Comparison of ENCODE assay signal across 11 mouse cellular contexts in genomic region chr17:11972969-11973787, GRCm38 (mm10).
DNase-seq lines count a peak whose midpoint lies in the region; ATAC-seq and TF ChIP-seq lines count a peak whose summit lies in the region.
"Had no signal": no experiment of that assay in that cellular context is flagged by ENCODE, and none has a peak within 500 bp of the region (broad histone marks: within the 10 kb centered on the region; RNA-seq: fewer than 3 reads in every experiment).

No protein-coding gene starts in this region.

- H3K27me3 ChIP-seq in forebrain, postnatal 0 days (ENCODE audit: insufficient read depth, low read length), result no peaks in the 10 kb centered on the region
- H3K27me3 ChIP-seq in forebrain, embryonic 11.5 days (ENCODE audit: control insufficient read depth, insufficient read depth, low read length), result no peaks in the 10 kb centered on the region
- no peaks in the 10 kb centered on the region for H3K27me3 ChIP-seq in midbrain, embryonic 16.5 days (ENCODE audit: control insufficient read depth, insufficient read depth, low read depth, low read length)
- H3K27me3 ChIP-seq in midbrain, embryonic 11.5 days (ENCODE audit: control insufficient read depth, insufficient read depth, low read length), result no peaks in the 10 kb centered on the region

- no peak for TF ChIP-seq CTCF in forebrain, postnatal 0 days (IDR thresholded peaks at IDR 0.05; ENCODE audit: low read depth)

- peak; percentile 53 for DNase-seq in forebrain, postnatal 0 days
- DNase-seq in forebrain, embryonic 11.5 days (ENCODE audit: low spot score), result no peak
- DNase-seq in midbrain, embryonic 11.5 days (ENCODE audit: low spot score, missing footprints), result no peak
- peak; percentile 70 for DNase-seq in cerebellum, adult 9-11 months
- no peak for DNase-seq in heart, adult 9 months (ENCODE audit: low spot score in 2 of 2)
- DNase-seq in gastrocnemius, adult 8-10 months (ENCODE audit: low spot score in 2 of 2), result no peak
- DNase-seq: adrenal gland, adult 2 months; right cerebral cortex, postnatal 4 days had no signal

- H3K4me2 ChIP-seq in forebrain, postnatal 0 days (ENCODE audit: low read depth), result peak overlapping the region; percentile 14; the same call in 1 of the 2 replicates
- H3K4me2 ChIP-seq in forebrain, embryonic 11.5 days (ENCODE audit: low read depth, low read length, severe bottlenecking), result no peak overlapping the region
- H3K4me2 ChIP-seq in midbrain, embryonic 16.5 days (ENCODE audit: low read length), result no peak overlapping the region
- H3K4me2 ChIP-seq in midbrain, embryonic 11.5 days, result no peak overlapping the region

- no peak overlapping the region for H3K4me3 ChIP-seq in forebrain, postnatal 0 days (ENCODE audit: low read depth, low read length)
- H3K4me3 ChIP-seq in forebrain, embryonic 11.5 days (ENCODE audit: low read depth, low read length), result no peak overlapping the region
- no peak overlapping the region for H3K4me3 ChIP-seq in midbrain, embryonic 16.5 days (ENCODE audit: low read depth, low read length)
- H3K4me3 ChIP-seq in midbrain, embryonic 11.5 days (ENCODE audit: low read depth, low read length), result no peak overlapping the region

- H3K9ac ChIP-seq in forebrain, postnatal 0 days, result no peak overlapping the region
- no peak overlapping the region for H3K9ac ChIP-seq in forebrain, embryonic 11.5 days (ENCODE audit: low read length)
- H3K9ac ChIP-seq in midbrain, embryonic 16.5 days (ENCODE audit: low read depth, low read length), result peak overlapping the region; percentile 12; the same call in 1 of the 2 replicates
- no peak overlapping the region for H3K9ac ChIP-seq in midbrain, embryonic 11.5 days (ENCODE audit: low read length)
- H3K9ac ChIP-seq: liver, embryonic 14.5 days had no signal

- no peaks in the 10 kb centered on the region for H3K36me3 ChIP-seq in forebrain, postnatal 0 days (ENCODE audit: insufficient read depth)
- no peaks in the 10 kb centered on the region for H3K36me3 ChIP-seq in forebrain, embryonic 11.5 days (ENCODE audit: control insufficient read depth, insufficient read depth, low read length)
- no peaks in the 10 kb centered on the region for H3K36me3 ChIP-seq in midbrain, embryonic 16.5 days (ENCODE audit: control insufficient read depth, insufficient read depth, low read length)
- H3K36me3 ChIP-seq in midbrain, embryonic 11.5 days (ENCODE audit: control insufficient read depth, insufficient read depth, low read length), result no peaks in the 10 kb centered on the region

- H3K9me3 ChIP-seq in forebrain, postnatal 0 days (ENCODE audit: low read length), result no peaks in the 10 kb centered on the region
- no peaks in the 10 kb centered on the region for H3K9me3 ChIP-seq in forebrain, embryonic 11.5 days (ENCODE audit: control insufficient read depth, low read length)
- no peaks in the 10 kb centered on the region for H3K9me3 ChIP-seq in midbrain, embryonic 16.5 days (replicated peaks; ENCODE audit: control insufficient read depth, low read length, poor library complexity, severe bottlenecking)
- H3K9me3 ChIP-seq in midbrain, embryonic 11.5 days (ENCODE audit: control insufficient read depth, low read length), result no peaks in the 10 kb centered on the region

- 32% methylated on average over 13 of the region's 13 CpGs for WGBS in forebrain, postnatal 0 days
- WGBS in forebrain, embryonic 11.5 days, result 65% methylated on average over 13 of the region's 13 CpGs
- WGBS in midbrain, embryonic 16.5 days, result 43% methylated on average over 13 of the region's 13 CpGs
- WGBS in midbrain, embryonic 11.5 days, result 56% methylated on average over 13 of the region's 13 CpGs

- H3K4me1 ChIP-seq in forebrain, postnatal 0 days (ENCODE audit: insufficient read depth), result no peaks in the 10 kb centered on the region; the same call in 1 of the 2 replicates
- no peaks in the 10 kb centered on the region for H3K4me1 ChIP-seq in forebrain, embryonic 11.5 days (replicated peaks; ENCODE audit: control insufficient read depth, insufficient read depth, low read length)
- H3K4me1 ChIP-seq in midbrain, embryonic 16.5 days (ENCODE audit: control insufficient read depth, insufficient read depth, low read length), result peaks cover 13% of the 10 kb centered on the region
- peaks cover 5% of the 10 kb centered on the region for H3K4me1 ChIP-seq in midbrain, embryonic 11.5 days (ENCODE audit: control insufficient read depth, insufficient read depth, low read length)

- ATAC-seq in forebrain, postnatal 0 days, result no peak
- no peak for ATAC-seq in forebrain, embryonic 11.5 days (replicated peaks; ENCODE audit: low FRiP score)
- ATAC-seq in midbrain, embryonic 16.5 days, result no peak; the same call in 1 of the 2 replicates
- no peak for ATAC-seq in midbrain, embryonic 11.5 days (ENCODE audit: low FRiP score)
- ATAC-seq in megakaryocyte-erythroid progenitor cell, adult 5-6 weeks (replicated peaks; ENCODE audit: low FRiP score, low TSS enrichment, poor library complexity, severe bottlenecking), result 0 out of 2 replicates have a peak, but pooled peaks have one; percentile 1

- H3K27ac ChIP-seq in forebrain, postnatal 0 days (ENCODE audit: low read depth, low read length), result no peak overlapping the region
- H3K27ac ChIP-seq in forebrain, embryonic 11.5 days (ENCODE audit: low read depth, low read length), result no peak overlapping the region
- no peak overlapping the region for H3K27ac ChIP-seq in midbrain, embryonic 16.5 days (ENCODE audit: low read length)
- no peak overlapping the region for H3K27ac ChIP-seq in midbrain, embryonic 11.5 days (ENCODE audit: low read depth, low read length)
- H3K27ac ChIP-seq: liver, embryonic 14.5 days had no signal

Comparison
In these comparisons a context has a peak if more than half of its experiments do, and no peak if none do; other contexts are left out.
1. DNase-seq: peak in forebrain, postnatal 0 days (single experiment) and cerebellum, adult 9-11 months (single experiment); none in forebrain, embryonic 11.5 days (single experiment), midbrain, embryonic 11.5 days (single experiment), heart, adult 9 months (0 of 2) and gastrocnemius, adult 8-10 months (0 of 2).